In genomic region chr19:25230975-25231334, GRCm38 (mm10) we compare ENCODE assay signal across 32 mouse cellular contexts. TPM values are rescaled to one million over a fixed set of nuclear protein-coding genes. Genes with fewer than 3 reads are reported as not detected.
DNase-seq lines count a peak whose midpoint lies in the region; ATAC-seq lines count a peak whose summit lies in the region.
"Had no signal": no experiment of that assay in that cellular context is flagged by ENCODE, and none has a peak within 500 bp of the region (broad histone marks: within the 10 kb centered on the region; RNA-seq: fewer than 3 reads in every experiment).

No protein-coding gene starts in this region.

- peaks cover 7% of the 10 kb centered on the region for H3K27me3 ChIP-seq in heart, embryonic 15.5 days
- H3K27me3 ChIP-seq in midbrain, embryonic 10.5 days (ENCODE audit: low read depth, poor library complexity, severe bottlenecking) = peaks cover 17% of the 10 kb centered on the region
- H3K27me3 ChIP-seq in midbrain, embryonic 14.5 days (ENCODE audit: control insufficient read depth, insufficient read depth, low read length) = 0 out of 2 replicates have a peak, but pooled peaks cover 3% of the 10 kb centered on the region
- H3K27me3 ChIP-seq in neural tube, embryonic 11.5 days (ENCODE audit: control insufficient read depth, insufficient read depth, low read length) = no peaks in the 10 kb centered on the region
- H3K27me3 ChIP-seq in embryonic facial prominence, embryonic 10.5 days (replicated peaks; ENCODE audit: low read depth, poor library complexity, severe bottlenecking) = peaks cover 16% of the 10 kb centered on the region
- H3K27me3 ChIP-seq: forebrain, embryonic 15.5 days had no signal

- no peak overlapping the region for H3K4me2 ChIP-seq in heart, embryonic 15.5 days
- H3K4me2 ChIP-seq in midbrain, embryonic 14.5 days (ENCODE audit: low read length) = no peak overlapping the region
- no peak overlapping the region for H3K4me2 ChIP-seq in neural tube, embryonic 11.5 days (ENCODE audit: low read depth)
- H3K4me2 ChIP-seq: embryonic facial prominence, embryonic 13.5 days; forebrain, embryonic 15.5 days; heart, embryonic 11.5 days; hindbrain, embryonic 15.5 days; kidney, embryonic 15.5 days; limb, embryonic 13.5 days; liver, embryonic 15.5 days; lung, embryonic 15.5 days; midbrain, embryonic 13.5 days; neural tube, embryonic 12.5 days had no signal

- no peak overlapping the region for H3K9ac ChIP-seq in heart, embryonic 15.5 days
- no peak overlapping the region for H3K9ac ChIP-seq in midbrain, embryonic 14.5 days (replicated peaks; ENCODE audit: low read length)
- H3K9ac ChIP-seq in neural tube, embryonic 11.5 days (ENCODE audit: low read length) = no peak overlapping the region
- H3K9ac ChIP-seq: embryonic facial prominence, embryonic 13.5 days; forebrain, embryonic 15.5 days; hindbrain, embryonic 15.5 days; kidney, embryonic 15.5 days; limb, embryonic 13.5 days; liver, embryonic 15.5 days; lung, embryonic 15.5 days; midbrain, embryonic 13.5 days; neural tube, embryonic 12.5 days had no signal

- WGBS in heart, embryonic 15.5 days = 74% methylated on average over 4 of the region's 4 CpGs
- WGBS in midbrain, embryonic 10.5 days = 64% methylated on average over 4 of the region's 4 CpGs
- 30% methylated on average over 4 of the region's 4 CpGs for WGBS in midbrain, embryonic 14.5 days
- WGBS in neural tube, embryonic 11.5 days = 35% methylated on average over 4 of the region's 4 CpGs
- WGBS in embryonic facial prominence, embryonic 10.5 days = 69% methylated on average over 4 of the region's 4 CpGs

- H3K4me1 ChIP-seq in heart, embryonic 15.5 days (replicated peaks) = peaks cover 8% of the 10 kb centered on the region
- peaks cover 24% of the 10 kb centered on the region for H3K4me1 ChIP-seq in midbrain, embryonic 10.5 days
- H3K4me1 ChIP-seq in midbrain, embryonic 14.5 days (ENCODE audit: control insufficient read depth, insufficient read depth, low read length) = no peaks in the 10 kb centered on the region
- 0 out of 2 replicates have a peak, but pooled peaks cover 2% of the 10 kb centered on the region for H3K4me1 ChIP-seq in neural tube, embryonic 11.5 days (ENCODE audit: control insufficient read depth, insufficient read depth, low read length)
- peaks cover 5% of the 10 kb centered on the region; the same call in 1 of the 2 replicates for H3K4me1 ChIP-seq in embryonic facial prominence, embryonic 10.5 days
- H3K4me1 ChIP-seq: embryonic facial prominence, embryonic 13.5 days; forebrain, embryonic 15.5 days; hindbrain, embryonic 15.5 days; limb, embryonic 13.5 days; liver, embryonic 15.5 days; midbrain, embryonic 13.5 days; neural tube, embryonic 12.5 days had no signal

- ATAC-seq in heart, embryonic 15.5 days (replicated peaks; ENCODE audit: insufficient number of reproducible peaks, insufficient read depth, low FRiP score, low read depth) = no peak
- ATAC-seq in midbrain, embryonic 14.5 days (ENCODE audit: low FRiP score, low TSS enrichment) = no peak
- ATAC-seq in neural tube, embryonic 11.5 days (ENCODE audit: insufficient read depth, low FRiP score, low TSS enrichment) = no peak; the same call in 1 of the 2 replicates
- ATAC-seq: CD4-positive, CD25-positive, alpha-beta regulatory T cell, adult 4 months; forebrain, embryonic 15.5 days; midbrain, embryonic 13.5 days had no signal

- no peaks in the 10 kb centered on the region for H3K36me3 ChIP-seq in heart, embryonic 15.5 days
- H3K36me3 ChIP-seq in midbrain, embryonic 10.5 days = no peaks in the 10 kb centered on the region
- H3K36me3 ChIP-seq in midbrain, embryonic 14.5 days (ENCODE audit: control insufficient read depth, insufficient read depth, low read length) = no peaks in the 10 kb centered on the region
- H3K36me3 ChIP-seq in neural tube, embryonic 11.5 days (ENCODE audit: control insufficient read depth, insufficient read depth, low read length) = no peaks in the 10 kb centered on the region
- H3K36me3 ChIP-seq in embryonic facial prominence, embryonic 10.5 days (replicated peaks) = no peaks in the 10 kb centered on the region
- H3K36me3 ChIP-seq: embryonic facial prominence, embryonic 13.5 days; forebrain, embryonic 10.5 days; forebrain, embryonic 15.5 days; hindbrain, embryonic 15.5 days; kidney, embryonic 15.5 days; limb, embryonic 13.5 days; liver, embryonic 15.5 days; lung, embryonic 15.5 days; midbrain, embryonic 13.5 days; neural tube, embryonic 12.5 days had no signal

- H3K4me3 ChIP-seq in heart, embryonic 15.5 days = no peak overlapping the region
- no peak overlapping the region for H3K4me3 ChIP-seq in midbrain, embryonic 10.5 days
- no peak overlapping the region for H3K4me3 ChIP-seq in midbrain, embryonic 14.5 days (replicated peaks; ENCODE audit: low read depth, low read length)
- H3K4me3 ChIP-seq in neural tube, embryonic 11.5 days (ENCODE audit: low read depth, low read length) = no peak overlapping the region
- H3K4me3 ChIP-seq in embryonic facial prominence, embryonic 10.5 days = no peak overlapping the region
- H3K4me3 ChIP-seq: embryonic facial prominence, embryonic 13.5 days; forebrain, embryonic 10.5 days; forebrain, embryonic 15.5 days; hindbrain, embryonic 15.5 days; kidney, embryonic 15.5 days; layer of hippocampus, adult 2 months; limb, embryonic 13.5 days; liver, embryonic 15.5 days; lung, embryonic 15.5 days; midbrain, embryonic 13.5 days; neural tube, embryonic 12.5 days had no signal

- 0 out of 2 replicates have a peak overlapping the region, but pooled peaks have one; percentile 7 for H3K27ac ChIP-seq in heart, embryonic 15.5 days
- H3K27ac ChIP-seq in midbrain, embryonic 10.5 days (replicated peaks) = 0 out of 2 replicates have a peak overlapping the region, but pooled peaks have one; percentile 38
- H3K27ac ChIP-seq in midbrain, embryonic 14.5 days (replicated peaks; ENCODE audit: low read depth, low read length) = no peak overlapping the region
- H3K27ac ChIP-seq in neural tube, embryonic 11.5 days (ENCODE audit: low read depth, low read length) = no peak overlapping the region
- no peak overlapping the region for H3K27ac ChIP-seq in embryonic facial prominence, embryonic 10.5 days (replicated peaks)
- H3K27ac ChIP-seq: embryonic facial prominence, embryonic 13.5 days; forebrain, embryonic 10.5 days; forebrain, embryonic 15.5 days; hindbrain, embryonic 15.5 days; kidney, embryonic 15.5 days; layer of hippocampus, adult 2 months; limb, embryonic 13.5 days; liver, embryonic 15.5 days; lung, embryonic 15.5 days; midbrain, embryonic 13.5 days; neural tube, embryonic 12.5 days had no signal

- no peaks in the 10 kb centered on the region for H3K9me3 ChIP-seq in heart, embryonic 15.5 days (replicated peaks)
- H3K9me3 ChIP-seq in midbrain, embryonic 10.5 days (replicated peaks) = no peaks in the 10 kb centered on the region
- no peaks in the 10 kb centered on the region for H3K9me3 ChIP-seq in midbrain, embryonic 14.5 days (ENCODE audit: control insufficient read depth, low read length)
- H3K9me3 ChIP-seq in neural tube, embryonic 11.5 days (ENCODE audit: control insufficient read depth, low read length) = no peaks in the 10 kb centered on the region
- no peaks in the 10 kb centered on the region for H3K9me3 ChIP-seq in embryonic facial prominence, embryonic 10.5 days
- H3K9me3 ChIP-seq: embryonic facial prominence, embryonic 13.5 days; forebrain, embryonic 10.5 days; forebrain, embryonic 15.5 days; hindbrain, embryonic 15.5 days; kidney, embryonic 15.5 days; limb, embryonic 13.5 days; liver, embryonic 15.5 days; lung, embryonic 15.5 days; midbrain, embryonic 13.5 days; neural tube, embryonic 12.5 days had no signal

- DNase-seq in heart, adult 18-20 months = no peak
- no peak for DNase-seq in midbrain, embryonic 10.5 days (ENCODE audit: low spot score)
- no peak for DNase-seq in midbrain, embryonic 14.5 days
- peak; percentile 46 for DNase-seq in embryo, embryonic 11 days
- DNase-seq in neural tube, embryonic 11.5 days (ENCODE audit: low spot score) = peak; percentile 36
- no peak for DNase-seq in embryonic facial prominence, embryonic 10.5 days (ENCODE audit: low spot score)
- DNase-seq: adrenal gland, postnatal 14 days; cerebellum, adult 11-12 months; cerebellum, adult 9-11 months; gastrocnemius, postnatal 25 days; heart, adult 11 months; heart, postnatal 36 days; kidney, adult 18-20 months; kidney, postnatal 25 days; right cerebral cortex, postnatal 4 days; thymus, postnatal 14 days had no signal

RNA-seq across cellular contexts. Expression of gene Kank1, which starts 5.8 kb away (rescaled TPM):
- 48.3 and 53.2 TPM in 2 replicates for polyA plus RNA-seq in heart, embryonic 15.5 days (2015; fragmentation: Nextera tagmentation; extraction: Ambion mirVana)
- total RNA-seq in heart, adult 18-20 months (2021) = 10 to 100 TPM; 37.2 to 38.1 TPM
- 19.0 and 23.1 TPM in 2 replicates for polyA plus RNA-seq in midbrain, embryonic 10.5 days (2016; fragmentation: Nextera tagmentation; extraction: Ambion mirVana)
- polyA plus RNA-seq in midbrain, embryonic 14.5 days (2014; fragmentation: Nextera tagmentation; extraction: Ambion mirVana) = 4.6 and 4.7 TPM in 2 replicates
- 14.7 and 15.3 TPM in 2 replicates for polyA plus RNA-seq in neural tube, embryonic 11.5 days (2014; fragmentation: Nextera tagmentation; extraction: Ambion mirVana)
- polyA plus RNA-seq in embryonic facial prominence, embryonic 10.5 days (2016; fragmentation: Nextera tagmentation; extraction: Ambion mirVana) = 20.5 and 23.5 TPM in 2 replicates
- total RNA-seq: common myeloid progenitor, adult 5-6 weeks; megakaryocyte progenitor cell, adult 5-6 weeks had no signal
- polyA plus RNA-seq: CD4-positive, CD25-positive, alpha-beta regulatory T cell, adult 4 months had no signal

Comparison
In these comparisons a context has a peak if more than half of its experiments do, and no peak if none do; other contexts are left out.
1. H3K27ac ChIP-seq: peak in heart, embryonic 15.5 days (single experiment) and midbrain, embryonic 10.5 days (single experiment); none in midbrain, embryonic 14.5 days (single experiment), neural tube, embryonic 11.5 days (single experiment) and embryonic facial prominence, embryonic 10.5 days (single experiment).
2. DNase-seq: peak in embryo, embryonic 11 days (single experiment) and neural tube, embryonic 11.5 days (single experiment); none in heart, adult 18-20 months (0 of 2), midbrain, embryonic 10.5 days (single experiment), midbrain, embryonic 14.5 days (single experiment) and embryonic facial prominence, embryonic 10.5 days (single experiment).